Mouse (Mus musculus) lung, postnatal 0 days (tissue): Measurements from ENCODE around the gene Gpatch8.

Experiments
- CTCF ChIP-seq: IDR thresholded peaks from 2 replicates; pipeline ENCODE4 v1.5.1; 2016; ENCODE audit warnings: antibody characterized with exemption, mild to moderate bottlenecking
- EP300 ChIP-seq: IDR thresholded peaks from 2 replicates; pipeline ENCODE4 v1.6.1; 2016; ENCODE audit warnings: antibody characterized with exemption, mild to moderate bottlenecking, control low read depth

DNA sequence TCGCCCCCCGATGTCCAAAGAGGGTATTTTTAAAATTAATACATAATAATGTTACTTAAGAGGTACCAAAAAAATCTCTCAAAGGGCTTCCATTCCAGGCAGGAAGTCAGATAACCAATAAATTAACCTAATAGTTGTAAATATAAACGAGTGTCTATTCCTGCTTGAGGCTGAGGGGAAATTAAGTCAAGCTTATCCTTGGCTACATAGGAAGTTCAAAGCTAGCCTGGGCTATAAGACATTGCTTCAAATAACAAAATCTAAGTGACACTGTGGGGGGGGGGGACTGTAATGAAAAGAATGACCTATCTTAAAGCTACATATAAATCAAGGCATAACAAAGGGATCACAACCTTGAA, 503 bp upstream of the Gpatch8 start:
- TF ChIP-seq CTCF = no peak
- TF ChIP-seq EP300 = no peak
